Mouse (Mus musculus) liver, embryonic 11.5 days (tissue): ENCODE results near the gene Dnajc4. TPM values are rescaled to one million over a fixed set of nuclear protein-coding genes. Genes with fewer than 3 reads are reported as not detected.

Experiments used
- ATAC-seq: fragments of 200-750 bp; cut with Nextera tagmentation; replicated peaks from 2 replicates; pipeline ENCODE4 v1.8.0; 2017; ENCODE audit warnings: moderate number of reproducible peaks, mild to moderate bottlenecking, moderate TSS enrichment, moderate library complexity; ENCODE audit not compliant: low FRiP score
- DNase-seq: peaks from one replicate; pipeline ENCODE4 v3.0.0-alpha.2; 2017; ENCODE audit warnings: low spot score
- H3K27ac ChIP-seq: fragments of 300-500 bp; sonication (generic); 2 replicates; pipeline ENCODE4 v1.5.1; 2014; ENCODE audit warnings: mild to moderate bottlenecking, low read depth, low read length, control low read depth
- H3K27me3 ChIP-seq: fragments of 300-500 bp; sonication (generic); replicated peaks from 2 replicates; pipeline ENCODE4 v1.6.1; 2014; ENCODE audit warnings: low read length, mixed read lengths; ENCODE audit not compliant: control insufficient read depth, insufficient read depth
- H3K36me3 ChIP-seq: fragments of 300-500 bp; sonication (generic); 2 replicates; pipeline ENCODE4 v1.6.1; 2014; ENCODE audit warnings: mild to moderate bottlenecking, low read length, moderate library complexity, mixed read lengths; ENCODE audit not compliant: control insufficient read depth, insufficient read depth
- H3K4me1 ChIP-seq: fragments of 300-500 bp; sonication (generic); replicated peaks from 2 replicates; pipeline ENCODE4 v1.6.1; 2014; ENCODE audit warnings: low read length, mixed read lengths; ENCODE audit not compliant: control insufficient read depth, insufficient read depth
- H3K4me2 ChIP-seq: fragments of 300-500 bp; sonication (generic); 2 replicates; pipeline ENCODE4 v1.6.1; 2014; ENCODE audit warnings: mild to moderate bottlenecking, control low read depth, moderate library complexity
- H3K4me3 ChIP-seq: fragments of 300-500 bp; sonication (generic); 2 replicates; pipeline ENCODE4 v1.5.1; 2014; ENCODE audit warnings: low read depth, low read length, control low read depth
- H3K9ac ChIP-seq: fragments of 300-500 bp; sonication (generic); 2 replicates; pipeline ENCODE4 v1.6.1; 2014; ENCODE audit warnings: low read depth, low read length, control low read depth
- H3K9me3 ChIP-seq: fragments of 300-500 bp; sonication (generic); 2 replicates; pipeline ENCODE4 v1.6.1; 2016; ENCODE audit warnings: low read length, inconsistent platforms, mixed read lengths; ENCODE audit not compliant: control insufficient read depth
- WGBS: fragments of 180-500 bp; shearing (Covaris S2); extraction: QIAGEN DNeasy Blood & Tissue Kit; methylation state at CpG from one replicate; pipeline ENCODE4 v1.1.7; 2014; 5-methylcytosine and 5-hydroxymethylcytosine counted together
- polyA plus RNA-seq: library from polyadenylated mRNA; unstranded; fragments of >200 nt; fragmentation: Nextera tagmentation; extraction: Ambion mirVana; gene quantifications from 2 replicates; pipeline ENCODE4 v1.2.1, GENCODE M21; 2014

The Dnajc4 gene
- polyA plus RNA-seq, 1 experiment from 2014 or later, result 14.7 TPM

DNA sequence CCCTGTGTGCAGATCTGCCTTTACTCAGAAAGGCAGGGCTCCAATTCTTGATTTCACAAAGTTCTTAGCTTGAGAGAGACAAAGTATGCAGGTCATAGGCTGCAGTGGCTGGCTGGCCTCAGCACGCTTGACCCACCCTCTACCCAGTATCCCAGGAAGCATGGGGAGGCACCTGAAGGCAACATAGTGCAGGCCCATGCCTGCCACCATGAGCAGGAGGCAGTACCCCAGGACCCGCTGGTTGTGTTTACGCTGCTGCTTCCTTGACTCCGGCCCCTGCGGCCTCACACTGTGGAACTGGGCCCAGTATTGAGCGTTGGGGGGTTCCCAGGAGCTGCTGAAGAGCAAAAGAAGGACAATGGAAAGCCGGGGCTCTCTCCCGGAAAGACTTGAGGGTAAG, 3.1 kb downstream of the Dnajc4 start:
- Histone ChIP-seq H3K4me2 (no peak overlapping the region), H3K36me3 (peaks cover 7% of the 10 kb centered on the region; the same call in 1 of the 2 replicates), H3K4me1 (peaks cover 27% of the 10 kb centered on the region), H3K27ac (no peak overlapping the region), H3K27me3 (no peaks in the 10 kb centered on the region), H3K9ac (no peak overlapping the region), H3K9me3 (no peaks in the 10 kb centered on the region), H3K4me3 (no peak overlapping the region)
- 83% methylated on average over 8 of the region's 8 CpGs for WGBS
- DNase-seq (no peak), ATAC-seq (no peak)

DNA sequence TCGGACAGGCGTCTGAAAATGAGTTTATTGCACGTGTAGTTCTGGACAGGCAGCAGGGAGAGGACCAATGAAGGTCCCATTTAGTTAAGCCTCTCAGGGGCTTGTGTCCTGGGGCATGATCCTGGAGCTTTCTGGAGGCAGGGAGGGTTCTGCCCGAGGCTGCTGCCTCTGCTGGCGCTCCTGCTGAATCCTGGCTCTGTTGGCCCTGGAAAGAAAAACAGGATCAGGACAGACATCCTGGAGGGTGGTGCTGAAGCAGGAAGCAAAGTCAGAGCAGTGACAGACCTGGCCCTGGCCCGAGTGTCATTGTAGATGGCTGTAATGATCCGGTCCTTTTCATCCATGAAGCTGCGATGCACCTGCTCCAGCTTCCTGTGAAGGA, 4.5 kb downstream of the Dnajc4 start:
- Histone ChIP-seq H3K27ac (peak overlapping the region; percentile 70; the same call in 1 of the 2 replicates), H3K36me3 (peaks cover 8% of the 10 kb centered on the region; the same call in 1 of the 2 replicates), H3K4me3 (peak overlapping the region; percentile 83), H3K9ac (peak overlapping the region; percentile 86), H3K4me2 (peak overlapping the region; percentile 89), H3K27me3 (no peaks in the 10 kb centered on the region), H3K9me3 (no peaks in the 10 kb centered on the region), H3K4me1 (peaks cover 22% of the 10 kb centered on the region)
- DNase-seq (no peak), ATAC-seq (no peak)
- 5% methylated on average over 8 of the region's 8 CpGs for WGBS

DNA sequence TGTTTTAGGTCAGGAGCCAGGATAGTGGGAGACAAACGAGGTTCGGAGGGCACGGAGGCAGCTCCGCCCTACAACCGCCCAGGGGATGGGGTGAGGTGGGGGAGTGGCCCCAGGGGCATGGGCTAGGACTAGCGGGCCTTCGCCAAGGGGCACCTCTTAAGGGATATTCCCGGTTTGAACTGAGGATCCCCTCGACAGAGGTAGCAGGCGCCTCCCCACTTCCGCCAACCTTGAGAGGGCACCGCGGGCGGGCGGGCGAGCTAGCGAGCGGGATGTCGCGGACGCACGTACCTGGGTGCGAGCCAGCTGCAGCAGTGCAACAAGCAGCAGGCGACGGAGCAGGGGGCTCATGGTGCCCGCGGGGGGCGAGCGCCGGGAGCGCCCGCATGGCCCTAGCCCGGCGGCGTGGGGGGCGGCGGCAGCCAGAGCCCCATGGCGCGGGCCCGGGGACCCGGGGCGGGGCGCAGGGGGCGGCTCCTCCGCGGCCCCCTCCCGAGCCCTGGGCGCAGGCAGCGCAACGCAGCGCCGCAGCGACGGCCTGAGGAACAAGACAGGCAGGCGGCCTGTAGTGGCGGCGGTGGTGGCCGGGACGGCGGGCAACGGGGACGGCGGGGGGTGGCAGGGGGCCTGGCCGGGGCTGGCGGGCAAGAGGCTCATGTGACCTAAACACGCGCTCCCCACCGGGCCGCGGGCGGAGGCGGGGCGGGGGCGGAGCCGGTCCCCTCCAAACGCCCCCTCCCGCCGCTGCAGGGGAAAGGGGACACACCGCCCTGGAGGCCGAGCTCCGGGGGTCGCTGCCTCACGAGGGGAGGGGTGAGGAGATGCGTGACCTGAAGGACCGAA, 5.1 kb downstream of the Dnajc4 start, which contains the start of gene Vegfb:
TSS of gene Vegfb (minus strand) at position 591 of the 843 bp plus-strand sequence.
- WGBS, result under 1% methylated on average over 69 of the region's 85 CpGs
- H3K9me3 ChIP-seq, result no peaks in the 10 kb centered on the region
- ATAC-seq (peak; percentile 60), DNase-seq (peak; percentile 74)
- peak within 1 kb of the TSS; percentile 70 for H3K27ac ChIP-seq
- peaks cover 12% of the 10 kb centered on the region; the same call in 1 of the 2 replicates for H3K36me3 ChIP-seq
- H3K9ac ChIP-seq, result peak within 1 kb of the TSS; percentile 86
- peak within 1 kb of the TSS; percentile 83 for H3K4me3 ChIP-seq
- peaks cover 20% of the 10 kb centered on the region for H3K4me1 ChIP-seq
- no peaks in the 10 kb centered on the region for H3K27me3 ChIP-seq
- peak within 1 kb of the TSS; percentile 89 for H3K4me2 ChIP-seq

DNA sequence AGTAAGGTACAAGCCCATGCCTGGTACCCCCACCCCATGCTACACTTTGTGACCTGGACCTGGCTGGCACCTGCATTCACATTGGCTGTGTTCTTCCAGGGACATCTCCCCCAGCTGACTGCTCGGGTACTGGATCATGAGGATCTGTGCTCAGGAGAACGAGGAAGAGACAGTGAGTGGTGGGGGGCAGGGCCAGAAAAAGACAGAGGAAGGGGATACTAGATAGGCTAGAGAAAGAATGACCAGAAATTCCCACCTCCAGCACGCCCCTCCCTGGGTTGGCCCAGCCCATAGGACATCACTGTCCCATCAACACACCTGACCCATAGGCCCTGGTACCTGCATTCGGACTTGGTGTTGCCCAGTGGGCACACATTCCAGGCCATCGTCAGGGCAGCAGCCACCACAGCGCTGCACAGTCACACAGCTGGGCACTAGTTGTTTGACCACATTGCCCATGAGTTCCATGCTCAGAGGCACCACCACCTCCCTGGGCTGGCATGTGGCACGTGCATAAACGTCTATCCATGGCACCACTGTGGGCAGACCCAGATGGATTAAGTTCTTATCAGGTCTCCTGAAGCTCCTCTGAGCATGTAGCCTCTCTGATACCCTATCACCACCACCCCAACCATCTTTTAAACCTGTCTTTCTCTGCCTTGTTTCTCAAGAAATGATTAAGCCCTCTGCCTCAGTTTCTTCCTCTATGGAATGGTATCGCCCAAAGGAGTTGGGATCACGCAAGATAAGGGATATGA, 6.2 kb downstream of the Dnajc4 start:
- peak overlapping the region; percentile 83 for H3K4me3 ChIP-seq
- H3K27me3 ChIP-seq, result no peaks in the 10 kb centered on the region
- peak overlapping the region; percentile 86 for H3K9ac ChIP-seq
- no peak overlapping the region for H3K27ac ChIP-seq
- DNase-seq (no peak), ATAC-seq (0 out of 2 replicates have a peak, but pooled peaks have one; percentile 8)
- peak overlapping the region; percentile 89 for H3K4me2 ChIP-seq
- H3K9me3 ChIP-seq, result no peaks in the 10 kb centered on the region
- 60% methylated on average over 10 of the region's 10 CpGs for WGBS
- peaks cover 12% of the 10 kb centered on the region; the same call in 1 of the 2 replicates for H3K36me3 ChIP-seq
- H3K4me1 ChIP-seq, result peaks cover 16% of the 10 kb centered on the region

DNA sequence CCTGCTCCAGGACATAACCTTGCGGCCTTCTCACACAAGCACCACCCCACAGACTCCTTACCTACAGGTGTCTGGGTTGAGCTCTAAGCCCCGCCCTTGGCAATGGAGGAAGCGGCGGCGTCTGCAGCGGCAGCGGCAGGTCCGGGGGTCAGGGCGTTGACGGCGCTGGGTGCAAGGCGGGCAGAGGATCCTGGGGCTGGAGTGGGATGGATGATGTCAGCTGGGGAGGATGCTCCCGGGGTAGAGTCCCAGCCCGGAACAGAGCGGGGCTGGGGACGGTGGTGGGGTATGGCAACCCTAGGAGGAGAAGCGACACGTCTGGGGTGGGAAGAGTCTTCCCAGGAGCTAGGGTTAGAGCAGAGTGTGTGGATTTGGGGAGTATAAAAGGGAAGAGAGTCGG, 7.1 kb downstream of the Dnajc4 start:
- no peak for DNase-seq
- Histone ChIP-seq H3K36me3 (peaks cover 12% of the 10 kb centered on the region; the same call in 1 of the 2 replicates), H3K9ac (no peak overlapping the region), H3K4me2 (no peak overlapping the region), H3K4me3 (no peak overlapping the region), H3K27ac (no peak overlapping the region), H3K27me3 (no peaks in the 10 kb centered on the region), H3K4me1 (peaks cover 16% of the 10 kb centered on the region), H3K9me3 (no peaks in the 10 kb centered on the region)
- 81% methylated on average over 19 of the region's 19 CpGs for WGBS
- no peak for ATAC-seq

DNA sequence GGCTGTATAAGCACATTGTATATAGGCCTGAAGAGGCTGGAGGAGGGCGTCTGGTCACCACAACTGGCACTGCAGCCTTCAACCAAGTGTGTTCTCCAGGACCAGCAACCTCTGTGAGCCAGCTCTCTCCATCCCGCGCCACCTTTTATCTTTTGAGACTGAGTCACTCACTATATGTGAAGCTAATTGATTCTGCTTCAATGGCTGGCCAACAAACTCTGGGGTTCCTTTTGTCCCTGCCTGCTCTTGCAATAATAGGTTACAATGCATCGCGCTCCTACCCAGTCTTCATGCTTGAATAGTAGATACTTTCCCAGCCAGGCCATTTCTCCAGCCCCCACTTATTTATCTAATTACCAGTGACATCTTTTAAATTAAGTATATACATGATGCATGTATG, 8.8 kb downstream of the Dnajc4 start:
- no peak for DNase-seq
- H3K4me3 ChIP-seq, result no peak overlapping the region
- no peak overlapping the region for H3K4me2 ChIP-seq
- 95% methylated on average over 5 of the region's 5 CpGs for WGBS
- no peaks in the 10 kb centered on the region for H3K27me3 ChIP-seq
- no peak for ATAC-seq
- no peak overlapping the region for H3K27ac ChIP-seq
- peaks cover 12% of the 10 kb centered on the region for H3K36me3 ChIP-seq
- peaks cover 24% of the 10 kb centered on the region for H3K4me1 ChIP-seq
- H3K9me3 ChIP-seq, result no peaks in the 10 kb centered on the region
- H3K9ac ChIP-seq, result no peak overlapping the region

DNA sequence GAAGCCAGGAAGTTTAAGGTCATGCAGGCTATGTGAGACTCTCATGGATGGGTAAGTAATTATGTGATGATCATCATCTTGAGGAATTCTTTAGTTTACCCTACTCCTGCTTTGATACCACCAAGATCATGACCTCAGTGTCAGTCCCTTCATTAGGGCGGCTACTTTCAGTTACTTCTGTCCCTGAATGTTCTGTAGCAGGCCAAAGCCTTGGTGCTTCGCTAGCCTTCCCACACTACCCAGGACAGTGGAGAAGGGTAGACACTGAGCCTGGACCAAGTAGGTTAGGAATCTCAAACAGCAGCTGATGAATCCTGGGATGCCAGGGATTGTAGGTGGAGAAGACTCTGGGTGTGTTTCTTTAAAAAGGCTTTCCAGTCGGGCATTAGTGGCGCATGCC, 10.9 kb downstream of the Dnajc4 start:
- no peaks in the 10 kb centered on the region for H3K27me3 ChIP-seq
- peak overlapping the region; percentile 66 for H3K4me3 ChIP-seq
- WGBS, result 90% methylated on average over 4 of the region's 4 CpGs
- ATAC-seq, result no peak
- H3K9me3 ChIP-seq, result no peaks in the 10 kb centered on the region
- no peak overlapping the region for H3K27ac ChIP-seq
- H3K4me1 ChIP-seq, result peaks cover 32% of the 10 kb centered on the region
- peak overlapping the region; percentile 85 for H3K4me2 ChIP-seq
- H3K36me3 ChIP-seq, result peaks cover 29% of the 10 kb centered on the region
- peak overlapping the region; percentile 71; the same call in 1 of the 2 replicates for H3K9ac ChIP-seq
- no peak for DNase-seq

DNA sequence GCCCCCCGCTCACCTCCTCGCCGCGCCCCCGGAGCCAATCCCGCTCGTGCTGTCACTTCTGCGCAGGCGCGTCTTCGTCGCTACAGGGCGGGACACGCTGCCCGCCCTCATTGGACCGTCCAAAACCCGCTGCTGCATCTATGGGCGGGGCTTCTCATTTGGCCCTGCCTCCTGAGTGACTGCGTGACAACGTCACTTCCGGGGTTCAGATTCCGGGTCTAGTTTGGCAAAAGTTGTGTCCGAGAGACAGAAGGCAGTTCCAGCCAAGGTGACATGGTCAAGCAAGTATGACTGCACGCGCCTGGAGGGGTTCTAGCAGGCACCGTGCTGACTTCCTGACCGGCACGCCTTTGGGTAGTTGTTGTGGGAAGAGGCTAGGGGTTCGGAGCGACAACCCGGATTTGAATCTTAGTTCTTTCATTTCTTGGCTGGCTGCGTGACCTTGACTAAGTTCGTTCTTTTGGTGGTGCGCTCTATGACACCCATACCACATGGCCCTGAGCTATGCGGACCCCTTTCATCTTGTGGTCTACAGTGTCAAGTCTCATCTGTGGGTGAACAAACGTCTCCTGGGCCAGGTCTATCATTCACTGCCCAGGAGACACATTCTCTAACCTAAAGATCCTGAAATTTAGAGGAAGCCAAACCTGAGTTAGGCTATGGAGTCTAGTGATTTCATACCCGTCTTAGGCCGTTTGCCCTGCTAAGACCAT, 11.8 kb downstream of the Dnajc4 start, which contains the start of gene Fkbp2:
TSS of gene Fkbp2 (minus strand) at position 121 of the 713 bp plus-strand sequence.
- WGBS, result under 1% methylated on average over 38 of the region's 38 CpGs
- Histone ChIP-seq H3K27me3 (no peaks in the 10 kb centered on the region), H3K4me1 (peaks cover 29% of the 10 kb centered on the region), H3K4me3 (peak within 1 kb of the TSS; percentile 66), H3K27ac (peak within 1 kb of the TSS; percentile 73), H3K36me3 (peaks cover 29% of the 10 kb centered on the region), H3K9me3 (no peaks in the 10 kb centered on the region), H3K4me2 (peak within 1 kb of the TSS; percentile 96), H3K9ac (peak within 1 kb of the TSS; percentile 80)
- ATAC-seq (peak; percentile 81), DNase-seq (peak; percentile 99)
